Mouse (Mus musculus) C2C12 (cell line): ENCODE measurements at regions not wholly inside any gene's neighbourhood (a gene's known extent, or its start where the extent isn't known, plus 50 kb on each side); places are given as distances from the start of the nearest gene placed in this dataset.

Source experiments
- H3K27me3 ChIP-seq: one replicate; pipeline ENCODE4 v1.6.1; 2011; ENCODE audit not compliant: control insufficient read depth, insufficient read depth, insufficient read length
- H3K36me3 ChIP-seq: one replicate; pipeline ENCODE4 v1.6.1; 2011; ENCODE audit not compliant: control insufficient read depth, insufficient read depth
- H3K4me3 ChIP-seq: one replicate; pipeline ENCODE4 v1.5.1; 2011; ENCODE audit warnings: mild to moderate bottlenecking, control low read depth; ENCODE audit not compliant: poor library complexity, insufficient read depth, severe bottlenecking
- H3K79me2 ChIP-seq: one replicate; pipeline ENCODE4 v1.6.1; 2011; ENCODE audit not compliant: control insufficient read depth, insufficient read depth
- H3K79me3 ChIP-seq: one replicate; pipeline ENCODE4 v1.6.1; 2011; ENCODE audit warnings: low read depth, control low read depth
- H3ac ChIP-seq: one replicate; pipeline ENCODE3; 2011; ENCODE audit warnings: low read depth; ENCODE audit not compliant: control insufficient read depth, insufficient read length
- CEBPB ChIP-seq: IDR thresholded peaks from one replicate; pipeline ENCODE4 v1.6.1; 2011; ENCODE audit warnings: low read depth, mild to moderate bottlenecking, control low read depth, moderate library complexity
- CTCF ChIP-seq: IDR thresholded peaks from one replicate; pipeline ENCODE4 v1.5.1; 2011; ENCODE audit not compliant: control insufficient read depth, insufficient read depth, insufficient read length
- FOSL1 ChIP-seq: IDR thresholded peaks from one replicate; pipeline ENCODE4 v1.8.0; 2011; ENCODE audit warnings: mild to moderate bottlenecking, low read length; ENCODE audit not compliant: poor library complexity, insufficient read depth, severe bottlenecking
- MAX ChIP-seq: IDR thresholded peaks from one replicate; pipeline ENCODE4 v1.6.1; 2011; ENCODE audit warnings: mild to moderate bottlenecking, control low read depth
- MYOD1 ChIP-seq: IDR thresholded peaks from one replicate; pipeline ENCODE4 v1.6.1; 2011; ENCODE audit warnings: low read depth; ENCODE audit not compliant: control insufficient read depth, insufficient read length
- MYOG ChIP-seq: IDR thresholded peaks from one replicate; pipeline ENCODE4 v1.6.1; 2011; ENCODE audit not compliant: control insufficient read depth, insufficient read length; ENCODE audit errors: extremely low read depth
- USF1 ChIP-seq: IDR thresholded peaks from one replicate; pipeline ENCODE4 v1.6.1; 2011; ENCODE audit warnings: low read depth, mild to moderate bottlenecking, control low read depth, moderate library complexity

DNA sequence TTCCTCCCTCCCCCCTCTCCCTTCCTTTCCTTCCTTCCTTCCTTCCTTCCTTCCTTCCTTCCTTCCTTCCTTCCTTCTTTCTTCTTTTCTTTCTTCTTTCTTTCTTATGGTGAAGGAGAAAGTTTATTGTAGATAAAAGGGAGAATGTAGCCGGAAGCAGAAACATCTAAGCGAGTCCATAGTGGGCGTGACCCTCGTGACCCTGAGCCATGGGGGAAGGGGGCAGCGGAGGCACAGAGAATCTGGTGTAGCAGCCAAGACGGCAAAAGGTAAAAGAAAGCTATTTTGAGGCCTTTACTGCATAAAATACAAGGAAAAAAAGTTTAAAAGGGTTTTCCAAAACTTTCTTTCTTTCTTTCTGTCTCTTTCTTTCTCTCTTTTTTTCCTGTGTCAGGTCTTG lies 93.5 kb upstream of the Fbxo11 start:
- no peaks in the 10 kb centered on the region for H3K27me3 ChIP-seq
- H3K36me3 ChIP-seq = no peaks in the 10 kb centered on the region
- no peaks in the 10 kb centered on the region for H3K79me3 ChIP-seq
- no peak overlapping the region for H3ac ChIP-seq
- H3K79me2 ChIP-seq = no peaks in the 10 kb centered on the region
- H3K4me3 ChIP-seq = no peak overlapping the region
- TF ChIP-seq CTCF (no peak), MAX (no peak), USF1 (no peak), FOSL1 (no peak)

DNA sequence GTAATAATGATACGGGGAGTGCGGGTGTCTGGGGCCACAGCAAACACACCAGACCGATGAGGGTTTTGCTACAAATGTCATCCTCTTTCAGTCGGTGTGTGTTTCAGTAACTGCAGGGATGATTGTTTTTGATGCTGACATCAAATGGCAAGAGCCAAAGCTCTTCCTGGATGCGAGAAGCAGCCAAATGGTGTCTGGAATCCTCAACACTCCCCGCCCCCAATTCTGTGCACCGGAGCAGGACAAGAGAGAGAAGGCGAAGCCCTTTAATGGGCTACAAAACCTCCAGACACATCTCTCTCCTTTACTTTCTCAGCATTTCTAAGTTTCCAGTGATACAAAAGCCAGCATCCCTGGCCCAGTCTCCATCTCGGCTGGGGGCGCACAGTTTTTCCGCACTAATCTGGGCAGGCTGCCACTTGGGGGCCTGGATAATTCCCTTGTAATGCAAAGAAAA lies 94.1 kb upstream of the Fbxo11 start:
- H3K4me3 ChIP-seq = no peak overlapping the region
- H3K79me2 ChIP-seq = no peaks in the 10 kb centered on the region
- H3K36me3 ChIP-seq = no peaks in the 10 kb centered on the region

DNA sequence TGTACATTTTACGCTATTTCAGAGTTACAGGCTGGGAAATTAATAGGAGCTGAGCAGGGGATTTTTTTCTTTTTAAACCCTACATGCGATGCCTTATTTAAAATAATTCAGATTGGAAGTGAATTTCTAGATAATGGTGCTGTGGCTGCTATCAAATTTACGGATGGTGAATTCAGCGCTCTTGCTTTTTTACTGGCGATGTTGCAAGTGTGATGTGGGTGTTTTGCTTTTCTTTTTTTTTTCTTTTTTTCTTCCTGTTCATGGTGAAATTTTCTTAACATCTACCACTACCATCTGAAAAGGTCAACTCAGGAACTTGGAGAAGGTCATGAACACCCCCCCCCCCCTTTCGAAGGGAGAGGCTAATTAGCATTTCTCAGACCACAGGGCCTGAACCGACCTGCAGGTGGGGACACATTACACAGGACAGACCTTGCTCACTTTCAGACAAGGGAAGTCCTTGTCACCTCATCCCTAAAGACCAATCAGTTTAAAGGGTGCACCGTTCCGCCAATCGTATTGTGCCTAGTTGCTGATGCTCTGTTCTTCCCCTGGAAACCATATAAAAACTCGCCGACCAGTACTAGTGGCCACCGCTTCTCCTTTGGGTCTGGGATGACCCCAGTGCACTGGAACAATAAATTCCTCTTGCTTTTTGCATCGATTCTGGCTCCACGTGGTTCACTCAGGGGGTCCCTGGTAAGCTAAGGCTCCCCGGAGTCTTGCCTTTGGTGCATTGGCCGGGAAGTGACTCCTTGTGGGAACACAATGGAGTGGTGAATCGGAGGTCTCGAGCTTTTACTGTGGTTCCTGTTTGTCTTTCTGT lies 95.0 kb upstream of the Fbxo11 start:
- TF ChIP-seq MYOG (no peak), FOSL1 (no peak), USF1 (no peak), MYOD1 (no peak), CTCF (no peak), MAX (no peak), CEBPB (no peak)
- Histone ChIP-seq H3ac (no peak overlapping the region), H3K79me2 (no peaks in the 10 kb centered on the region), H3K79me3 (no peaks in the 10 kb centered on the region), H3K36me3 (no peaks in the 10 kb centered on the region), H3K27me3 (no peaks in the 10 kb centered on the region), H3K4me3 (no peak overlapping the region)

More for the DNA sequence above, 94.1 kb upstream of the Fbxo11 start:
- Histone ChIP-seq H3K27me3 (no peaks in the 10 kb centered on the region), H3ac (no peak overlapping the region), H3K79me3 (no peaks in the 10 kb centered on the region)
- TF ChIP-seq MYOG = no peak
- TF ChIP-seq FOSL1 = no peak
- TF ChIP-seq CTCF = no peak
- TF ChIP-seq CEBPB = no peak
- no peak for TF ChIP-seq MAX
- TF ChIP-seq USF1 = no peak
- TF ChIP-seq MYOD1 = no peak

DNA sequence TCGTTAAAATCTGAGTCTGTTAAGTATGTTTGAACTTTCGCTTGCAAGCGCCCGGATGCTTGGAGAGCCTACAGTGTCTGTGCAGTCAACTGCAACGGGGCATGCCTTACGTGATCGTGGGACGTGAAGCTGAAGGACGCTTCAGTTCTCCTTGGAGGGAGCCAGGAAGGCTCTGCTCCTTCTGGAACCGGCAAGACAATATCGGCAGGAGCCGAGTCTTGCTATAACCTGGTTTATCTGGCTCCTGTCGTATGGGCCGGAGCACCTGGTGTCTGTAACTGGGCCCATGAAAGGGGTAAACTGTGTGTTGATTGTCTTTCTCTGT lies 95.5 kb upstream of the Fbxo11 start:
- H3K79me3 ChIP-seq = no peaks in the 10 kb centered on the region
- H3K4me3 ChIP-seq = no peak overlapping the region
- no peaks in the 10 kb centered on the region for H3K36me3 ChIP-seq
- TF ChIP-seq CTCF (no peak), MYOD1 (no peak), MYOG (no peak), FOSL1 (no peak), CEBPB (no peak), MAX (no peak), USF1 (no peak)
- H3ac ChIP-seq = no peak overlapping the region
- H3K27me3 ChIP-seq = no peaks in the 10 kb centered on the region
- no peaks in the 10 kb centered on the region for H3K79me2 ChIP-seq

DNA sequence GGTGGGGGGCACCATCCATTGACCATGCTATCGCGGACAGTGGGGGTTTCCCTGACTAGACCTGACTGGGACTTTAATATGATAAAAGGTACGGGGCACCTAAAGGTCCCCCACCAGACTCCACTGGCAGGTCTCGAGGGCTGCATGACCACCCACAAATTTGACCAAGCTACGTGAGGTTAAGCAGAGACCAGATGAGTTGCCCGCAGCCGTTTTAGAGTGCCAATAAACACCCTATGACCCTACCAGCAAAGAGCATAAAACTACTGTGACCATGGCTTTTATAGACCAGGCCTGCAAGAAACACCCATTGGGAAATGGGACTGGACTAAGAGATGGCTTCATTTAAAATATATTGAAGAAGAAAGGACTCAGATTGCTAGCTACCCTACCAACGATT lies 96.7 kb upstream of the Fbxo11 start:
- H3K36me3 ChIP-seq = no peaks in the 10 kb centered on the region
- no peak overlapping the region for H3K4me3 ChIP-seq
- H3K27me3 ChIP-seq = no peaks in the 10 kb centered on the region
- H3K79me3 ChIP-seq = no peaks in the 10 kb centered on the region
- H3ac ChIP-seq = no peak overlapping the region
- no peaks in the 10 kb centered on the region for H3K79me2 ChIP-seq
- TF ChIP-seq CEBPB (no peak), USF1 (no peak), CTCF (no peak), MYOG (no peak), FOSL1 (no peak), MAX (no peak), MYOD1 (no peak)
